Mouse (Mus musculus) gastrocnemius, postnatal 36 days (tissue): Measurements from ENCODE around the gene Kctd18. TPM values are rescaled to one million over a fixed set of nuclear protein-coding genes. Genes with fewer than 3 reads are reported as not detected.
"Not testable (repeated sequence)": the region's sequence is repeated elsewhere in the genome, so short reads cannot be mapped to it uniquely, and the experiment has no call there.

Source experiments
- DNase-seq, 2 experiments: peaks; one replicate each; pipeline ENCODE4 v3.0.0; 2022
- intact Hi-C: fragments of 180-260 bp; cut with DNase I; formaldehyde crosslinking; loops from one replicate; pipeline ENCODE4 v1.15.1; 2025
- long read RNA-seq, 2 experiments: library from polyadenylated mRNA; stranded (forward); transcript quantifications; one replicate each; pipeline ENCODE4 v2.0.0; 2021
- total RNA-seq, 2 experiments: library from RNA; stranded (reverse); gene quantifications; 2 replicates each; pipeline ENCODE4 v1.2.3; 2021

Gene Kctd18
- 1 to 10 TPM; 4.1 to 5.3 TPM for total RNA-seq
- long read RNA-seq, experiment 1, partial matches to known transcripts = 1 of 2 reads
- long read RNA-seq, experiment 1, other reads (novel, unspliced or antisense) = 1 of 2 reads
- long read RNA-seq, experiment 2, partial matches to known transcripts = 0 of 3 reads
- long read RNA-seq, experiment 2, other reads (novel, unspliced or antisense) = 2 of 3 reads

GRCm38 (mm10) chr1:58018856-58019255 is at the start of gene Kctd18:
TSS of gene Kctd18 (minus strand) at chr1:58018956.
- DNase-seq = no peak
- intact Hi-C loops = no loop called here

- DNase-seq = peak in 1 of 2 experiments; percentile 19
- intact Hi-C loops = no loop called here
These were observed 46.9 kb upstream of the Kctd18 start for GRCm38 (mm10) chr1:58065606-58066005.

- intact Hi-C loops = no loop called here
- DNase-seq = no peak
These were observed 46.4 kb upstream of the Kctd18 start for GRCm38 (mm10) chr1:58065151-58065550.

- DNase-seq = no peak
- intact Hi-C loops = no loop called here
These were observed 43.4 kb upstream of the Kctd18 start for GRCm38 (mm10) chr1:58062131-58062530.

GRCm38 (mm10) chr1:58058846-58059245 is 40.1 kb upstream of the Kctd18 start:
- no peak for DNase-seq
- intact Hi-C loops = no loop called here

GRCm38 (mm10) chr1:58056939-58057338 is 38.2 kb upstream of the Kctd18 start:
- intact Hi-C loops = no loop called here
- DNase-seq = no peak

GRCm38 (mm10) chr1:58056074-58056807 is 37.5 kb upstream of the Kctd18 start:
- intact Hi-C loops = no loop called here
- no peak for DNase-seq

- DNase-seq = no peak
- intact Hi-C loops = no loop called here
These were observed 36.8 kb upstream of the Kctd18 start for GRCm38 (mm10) chr1:58055598-58055997.

GRCm38 (mm10) chr1:58049126-58049525 is 30.4 kb upstream of the Kctd18 start:
- intact Hi-C loops = no loop called here
- DNase-seq = no peak

- intact Hi-C loops = no loop called here
- no peak for DNase-seq
These were observed 28.1 kb upstream of the Kctd18 start for GRCm38 (mm10) chr1:58046721-58047290.

- no peak for DNase-seq
- intact Hi-C loops = no loop called here
These were observed 26.8 kb upstream of the Kctd18 start for GRCm38 (mm10) chr1:58045546-58045945.

- intact Hi-C loops = no loop called here
- DNase-seq = no peak
These were observed 26.3 kb upstream of the Kctd18 start for GRCm38 (mm10) chr1:58045076-58045475.

GRCm38 (mm10) chr1:58037306-58037705 is 18.6 kb upstream of the Kctd18 start:
- DNase-seq, intact Hi-C loops: not testable (repeated sequence)

GRCm38 (mm10) chr1:58031160-58031769 is 12.5 kb upstream of the Kctd18 start:
- DNase-seq = peak; percentile 48 to 58
- intact Hi-C loops = loop anchor here (5.0 kb wide), 1 partner anchor 604 kb away; no protein-coding TSS in a partner anchor

- peak; percentile 76 to 80 for DNase-seq
- intact Hi-C loops = loop anchor here (5.0 kb wide), 1 partner anchor 603 kb away; no protein-coding TSS in a partner anchor
These were observed 11.6 kb upstream of the Kctd18 start for GRCm38 (mm10) chr1:58030156-58030871.

- DNase-seq = peak; percentile 65 to 69
- intact Hi-C loops = loop anchor here (5.0 kb wide), 1 partner anchor 602 kb away; no protein-coding TSS in a partner anchor
These were observed 10.9 kb upstream of the Kctd18 start, which contains the start of gene Aox1 for GRCm38 (mm10) chr1:58029636-58030117. TSS of gene Aox1 (plus strand) at chr1:58029931.

- no peak for DNase-seq
- intact Hi-C loops = no loop called here
These were observed 9.0 kb upstream of the Kctd18 start for GRCm38 (mm10) chr1:58027707-58028106.

- DNase-seq, intact Hi-C loops: not testable (repeated sequence)
These were observed 12.4 kb downstream of the Kctd18 start for GRCm38 (mm10) chr1:58006388-58006787.

- DNase-seq = no peak
- intact Hi-C loops = no loop called here
These were observed 20.6 kb downstream of the Kctd18 start for GRCm38 (mm10) chr1:57998146-57998545.

- intact Hi-C loops = no loop called here
These were observed 22.6 kb downstream of the Kctd18 start for GRCm38 (mm10) chr1:57996133-57996615.

More at GRCm38 (mm10) chr1:57996133-57996615, 22.6 kb downstream of the Kctd18 start:
- no peak for DNase-seq
